7 mouse cellular contexts compared by ENCODE assay signal in genomic region chr13:91223587-91224437, GRCm38 (mm10). TPM values are rescaled to one million over a fixed set of nuclear protein-coding genes. Genes with fewer than 3 reads are reported as not detected.
DNase-seq lines count a peak whose midpoint lies in the region; ATAC-seq lines count a peak whose summit lies in the region.

TSS of gene Atg10 (minus strand) at chr13:91223968.

- H3K9me3 ChIP-seq in intestine, embryonic 15.5 days = no peaks in the 10 kb centered on the region
- no peaks in the 10 kb centered on the region for H3K9me3 ChIP-seq in midbrain, embryonic 10.5 days (replicated peaks)

- H3K9ac ChIP-seq in intestine, embryonic 15.5 days = peak within 1 kb of the TSS; percentile 81

- peak within 1 kb of the TSS; percentile 94 for H3K27ac ChIP-seq in intestine, embryonic 15.5 days
- peak within 1 kb of the TSS; percentile 97 for H3K27ac ChIP-seq in midbrain, embryonic 10.5 days (replicated peaks)

- WGBS in intestine, embryonic 15.5 days = 1% methylated on average over 55 of the region's 55 CpGs
- WGBS in midbrain, embryonic 10.5 days = 2% methylated on average over 55 of the region's 55 CpGs

- intact Hi-C loops in left cerebral cortex, postnatal 25 days (cut with DNase I) = loop anchor here (5.0 to 10.0 kb wide), 2 partner anchors 129 to 238 kb away; partner anchors contain the start of gene Ssbp2

- H3K4me2 ChIP-seq in intestine, embryonic 15.5 days (replicated peaks) = peak within 1 kb of the TSS; percentile 71

- peak; percentile 99 for ATAC-seq in intestine, embryonic 15.5 days

- DNase-seq in adrenal gland, adult 18-20 months (ENCODE audit: low spot score in 2 of 2) = peak; percentile 91 to 92
- DNase-seq in embryo, embryonic 11 days = peak; percentile 95
- DNase-seq in gastrocnemius, postnatal 25 days = peak; percentile 94
- peak; percentile 91 for DNase-seq in left cerebral cortex, postnatal 25 days (ENCODE audit: low spot score in 2 of 2)
- DNase-seq in midbrain, embryonic 10.5 days (ENCODE audit: low spot score) = peak; percentile 92
- peak; percentile 85 for DNase-seq in right cerebral cortex, postnatal 4 days

- H3K4me1 ChIP-seq in intestine, embryonic 15.5 days (replicated peaks) = no peaks in the 10 kb centered on the region
- H3K4me1 ChIP-seq in midbrain, embryonic 10.5 days = peaks cover 10% of the 10 kb centered on the region

- no peaks in the 10 kb centered on the region for H3K36me3 ChIP-seq in intestine, embryonic 15.5 days
- no peaks in the 10 kb centered on the region for H3K36me3 ChIP-seq in midbrain, embryonic 10.5 days

- peak within 1 kb of the TSS; percentile 64 for H3K4me3 ChIP-seq in intestine, embryonic 15.5 days (replicated peaks)
- peak within 1 kb of the TSS; percentile 78 for H3K4me3 ChIP-seq in midbrain, embryonic 10.5 days

- no peaks in the 10 kb centered on the region for H3K27me3 ChIP-seq in intestine, embryonic 15.5 days (replicated peaks)
- no peaks in the 10 kb centered on the region for H3K27me3 ChIP-seq in midbrain, embryonic 10.5 days (ENCODE audit: low read depth, poor library complexity, severe bottlenecking)

RNA-seq across cellular contexts. Expression of gene Atg10, which starts in this region (rescaled TPM):
- 10 to 100 TPM; 17.7 to 22.4 TPM for total RNA-seq in adrenal gland, adult 18-20 months (2021)
- total RNA-seq in gastrocnemius, postnatal 25 days (2021) = 1 to 10 TPM; 8.8 to 9.8 TPM
- polyA plus RNA-seq in intestine, embryonic 15.5 days (2015; fragmentation: Nextera tagmentation; extraction: Ambion mirVana) = 14.6 and 14.9 TPM in 2 replicates
- 10 to 100 TPM; 14.3 TPM for total RNA-seq in left cerebral cortex, postnatal 25 days (2021)
- 10.1 and 12.4 TPM in 2 replicates for polyA plus RNA-seq in midbrain, embryonic 10.5 days (2016; fragmentation: Nextera tagmentation; extraction: Ambion mirVana)

Comparison
In these comparisons a context has a peak if more than half of its experiments do, and no peak if none do; other contexts are left out.
1. Peak in every context shown above with its lines: DNase-seq, ATAC-seq, H3K4me3 ChIP-seq and H3K27ac ChIP-seq.